Mouse (Mus musculus) kidney, postnatal 36 days (tissue): ENCODE data around the gene Chst14.

Experiments used
- DNase-seq, 2 experiments: peaks; one replicate each; pipeline ENCODE4 v3.0.0; 2021 to 2022; ENCODE audit warnings: mixed read lengths in 2 of 2

The Chst14 gene

GRCm38 (mm10) chr2:118926361-118926997 lies at the start of gene Chst14:
Gene Chst14, plus strand, starts transcription at chr2:118926496.
- peak; percentile 80 to 88 for DNase-seq

- peak; percentile 65 to 75 for DNase-seq
These were observed 45.3 kb upstream of the Chst14 start for GRCm38 (mm10) chr2:118881019-118881418.

- DNase-seq: no peak
These were observed 44.3 kb upstream of the Chst14 start for GRCm38 (mm10) chr2:118881956-118882355.

DNA sequence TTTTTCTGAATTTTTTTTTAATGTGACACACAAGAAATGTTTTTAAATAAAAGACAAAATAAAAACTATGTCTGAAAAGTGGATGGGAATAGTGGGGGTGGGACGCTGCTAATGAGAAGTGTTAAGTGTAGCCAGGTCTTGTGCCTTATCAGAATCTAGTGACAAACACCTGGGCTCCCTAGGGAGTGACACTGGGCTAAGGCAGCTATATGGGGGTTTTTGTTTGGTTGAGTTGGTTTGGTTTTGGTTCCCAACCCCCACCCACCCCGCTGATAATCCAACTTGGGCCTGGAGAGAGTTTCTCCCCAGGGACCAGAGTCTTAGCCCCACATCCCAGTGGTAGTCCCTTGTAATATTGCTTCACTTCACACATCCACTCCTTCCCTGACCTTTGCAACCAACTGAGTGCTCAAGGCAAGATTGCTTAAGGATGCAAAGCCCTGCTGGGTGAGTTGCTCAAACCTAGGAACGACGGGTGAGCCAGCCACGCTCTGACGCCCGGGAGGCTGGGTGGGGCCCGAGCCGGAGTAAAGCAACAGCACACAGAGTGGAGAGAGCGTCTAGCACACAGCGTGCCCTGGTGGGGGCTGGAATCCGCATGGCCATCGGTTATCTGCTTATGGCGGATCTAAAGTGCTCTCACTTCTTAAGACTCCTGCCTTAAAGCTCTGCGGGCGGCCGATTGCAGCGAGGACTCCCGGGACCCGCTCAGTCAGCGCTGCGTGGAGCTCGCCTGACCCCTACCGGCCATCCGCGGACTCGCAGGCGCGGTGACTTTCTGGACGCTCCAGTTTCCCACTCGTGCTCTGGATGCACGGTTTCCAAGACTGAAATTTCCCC lies 43.2 kb upstream of the Chst14 start:
- peak; percentile 77 to 93 for DNase-seq

- DNase-seq: no peak
These were observed 38.9 kb upstream of the Chst14 start for GRCm38 (mm10) chr2:118887440-118887839.

- DNase-seq: peak in 1 of 2 experiments; percentile 36
These were observed 38.3 kb upstream of the Chst14 start for GRCm38 (mm10) chr2:118887845-118888548.

DNA sequence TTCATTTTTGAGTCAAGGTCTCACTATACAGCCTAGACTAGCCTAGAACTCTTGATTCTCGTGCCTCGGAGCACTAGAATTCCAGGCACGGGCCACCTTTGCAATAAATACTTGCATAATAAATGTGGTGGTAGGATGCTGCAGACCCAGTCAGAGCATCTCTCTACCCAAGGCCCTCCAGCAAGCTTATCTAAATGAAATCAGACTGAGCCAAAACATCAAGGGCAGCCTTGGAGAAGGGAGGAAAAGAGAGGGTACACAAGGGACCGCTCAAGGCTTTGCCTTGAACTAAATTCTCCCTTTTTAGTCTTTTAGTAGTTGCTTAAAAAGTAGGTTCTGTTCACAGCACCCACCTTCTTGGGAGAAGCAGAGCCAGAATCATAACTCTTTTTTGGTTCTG lies 35.1 kb upstream of the Chst14 start:
- no peak for DNase-seq

GRCm38 (mm10) chr2:118895990-118896913 lies 30.0 kb upstream of the Chst14 start:
- DNase-seq: peak in 1 of 2 experiments; percentile 59

DNA sequence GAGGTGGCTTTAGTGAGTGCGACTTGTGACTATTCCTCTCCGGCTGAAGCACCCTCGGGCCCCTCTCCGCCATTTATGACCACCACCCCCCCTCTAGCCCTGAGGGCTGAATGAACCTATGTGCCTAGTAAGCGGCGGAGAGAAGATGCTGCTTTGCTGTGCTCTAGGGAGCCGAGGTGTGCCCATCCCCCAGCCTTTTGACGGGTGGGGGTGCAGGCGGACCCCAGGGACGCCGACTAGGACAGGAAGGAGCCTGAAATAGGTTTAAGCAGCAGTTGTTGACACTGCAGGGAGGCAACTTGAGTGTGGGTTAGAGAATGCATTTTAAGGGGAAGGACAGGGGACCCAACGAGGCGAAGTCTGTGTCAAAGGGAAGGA lies 29.4 kb upstream of the Chst14 start:
- no peak for DNase-seq

GRCm38 (mm10) chr2:118897392-118897791 lies 28.9 kb upstream of the Chst14 start:
- no peak for DNase-seq

GRCm38 (mm10) chr2:118897808-118898207 lies 28.5 kb upstream of the Chst14 start:
- DNase-seq: no peak

DNA sequence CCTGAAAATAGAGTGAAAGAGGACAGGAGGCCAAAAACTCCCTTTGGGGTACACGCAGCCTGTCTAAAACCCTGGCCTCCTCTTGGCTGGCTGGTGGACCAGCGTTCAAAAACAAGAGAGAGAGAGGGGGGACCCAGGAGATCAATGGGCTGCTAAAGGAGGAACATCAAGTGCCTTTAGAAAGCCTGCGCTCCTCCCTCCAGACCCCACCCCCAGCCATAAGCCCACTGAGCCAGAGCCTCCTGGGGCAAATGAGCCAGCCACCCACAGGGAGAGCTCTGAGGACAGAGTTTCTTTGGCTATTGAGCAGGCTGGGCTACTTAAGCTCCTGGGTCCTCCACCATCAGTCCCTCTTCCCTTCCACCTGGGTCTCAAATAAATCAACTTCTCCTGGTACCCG lies 27.5 kb upstream of the Chst14 start:
- no peak for DNase-seq

DNA sequence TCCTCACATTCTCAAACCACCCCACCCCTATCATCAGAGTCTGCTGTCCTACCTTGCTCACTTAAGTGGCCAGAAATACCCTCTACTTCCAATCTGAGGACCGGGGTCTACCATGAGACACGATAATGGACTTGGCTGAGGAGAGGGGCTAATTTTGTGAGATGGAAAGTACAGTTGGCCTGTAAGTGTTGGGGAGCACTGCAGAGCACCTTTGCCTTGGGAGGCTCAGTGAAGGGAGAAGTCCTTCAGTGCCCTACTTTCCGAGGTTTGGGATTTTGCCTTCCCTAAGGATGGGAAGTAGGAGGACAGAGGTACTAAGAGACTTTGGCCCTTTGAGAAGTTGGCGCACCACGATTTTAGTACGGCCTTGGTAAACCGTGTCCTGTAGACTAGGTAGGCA lies 27.0 kb upstream of the Chst14 start:
- DNase-seq: no peak

DNA sequence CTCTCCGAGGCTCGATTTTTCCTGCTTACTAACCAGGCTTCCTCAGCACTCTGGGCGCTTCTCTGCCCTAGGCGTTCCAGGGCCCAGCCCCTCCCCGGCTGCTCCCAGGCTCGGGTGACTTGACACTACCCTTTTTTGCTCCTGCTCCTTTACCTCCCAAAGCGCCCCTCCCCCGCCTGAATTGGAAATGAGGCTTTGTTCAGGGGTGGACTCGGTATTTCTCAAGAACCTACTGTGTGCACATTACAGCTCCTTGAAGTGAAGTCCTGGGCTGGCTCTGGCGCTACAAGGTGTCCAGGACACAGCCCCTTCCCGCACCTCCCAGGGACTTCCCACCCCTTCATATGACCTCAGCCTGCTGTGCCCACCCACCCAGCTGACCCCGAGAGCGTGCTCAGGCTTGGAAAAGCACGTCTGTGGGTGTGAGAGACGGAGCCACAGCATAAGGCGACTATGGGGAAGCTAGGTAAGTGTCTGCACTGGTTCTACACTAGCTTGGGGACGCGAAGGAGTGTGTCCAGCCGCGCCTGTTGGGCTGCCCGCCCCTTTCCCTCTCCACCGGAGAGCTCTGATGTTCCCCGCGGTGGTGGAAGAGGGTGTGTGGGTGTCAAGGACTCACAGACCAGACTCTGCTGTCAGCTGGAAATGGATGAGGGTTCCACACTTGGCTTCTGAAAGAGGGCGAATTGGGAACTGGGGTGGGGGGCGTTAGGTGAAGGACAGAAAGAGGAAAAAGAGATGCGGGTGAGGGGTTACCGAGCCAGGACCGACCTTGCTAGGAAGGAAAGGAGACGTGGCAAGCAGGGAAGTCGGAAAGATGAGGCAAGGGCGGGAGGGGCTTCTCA lies 26.1 kb upstream of the Chst14 start, which contains the start of gene Bahd1:
Gene Bahd1 (plus strand): TSS at position 397 of the 845 bp plus-strand sequence.
- peak in 1 of 2 experiments; percentile 64 for DNase-seq

DNA sequence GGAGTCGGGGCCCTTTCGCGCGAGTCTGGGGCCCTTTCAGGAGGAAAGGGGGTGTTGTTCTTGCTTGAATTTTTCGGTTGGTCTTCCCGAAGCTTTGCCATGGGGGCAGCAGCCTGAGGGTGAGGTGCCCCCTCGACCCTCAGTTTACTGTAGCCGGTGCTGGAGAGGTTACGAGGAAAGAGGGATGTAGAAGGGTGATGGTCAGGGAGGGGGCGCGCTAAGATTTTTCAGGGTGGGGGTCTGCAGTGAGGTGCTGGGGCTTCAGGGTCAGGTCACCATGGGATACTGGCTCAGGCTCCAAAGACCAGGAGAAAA lies 25.5 kb upstream of the Chst14 start:
- DNase-seq: no peak

- peak; percentile 98 for DNase-seq
These were observed 24.9 kb upstream of the Chst14 start for GRCm38 (mm10) chr2:118901175-118902031.

DNA sequence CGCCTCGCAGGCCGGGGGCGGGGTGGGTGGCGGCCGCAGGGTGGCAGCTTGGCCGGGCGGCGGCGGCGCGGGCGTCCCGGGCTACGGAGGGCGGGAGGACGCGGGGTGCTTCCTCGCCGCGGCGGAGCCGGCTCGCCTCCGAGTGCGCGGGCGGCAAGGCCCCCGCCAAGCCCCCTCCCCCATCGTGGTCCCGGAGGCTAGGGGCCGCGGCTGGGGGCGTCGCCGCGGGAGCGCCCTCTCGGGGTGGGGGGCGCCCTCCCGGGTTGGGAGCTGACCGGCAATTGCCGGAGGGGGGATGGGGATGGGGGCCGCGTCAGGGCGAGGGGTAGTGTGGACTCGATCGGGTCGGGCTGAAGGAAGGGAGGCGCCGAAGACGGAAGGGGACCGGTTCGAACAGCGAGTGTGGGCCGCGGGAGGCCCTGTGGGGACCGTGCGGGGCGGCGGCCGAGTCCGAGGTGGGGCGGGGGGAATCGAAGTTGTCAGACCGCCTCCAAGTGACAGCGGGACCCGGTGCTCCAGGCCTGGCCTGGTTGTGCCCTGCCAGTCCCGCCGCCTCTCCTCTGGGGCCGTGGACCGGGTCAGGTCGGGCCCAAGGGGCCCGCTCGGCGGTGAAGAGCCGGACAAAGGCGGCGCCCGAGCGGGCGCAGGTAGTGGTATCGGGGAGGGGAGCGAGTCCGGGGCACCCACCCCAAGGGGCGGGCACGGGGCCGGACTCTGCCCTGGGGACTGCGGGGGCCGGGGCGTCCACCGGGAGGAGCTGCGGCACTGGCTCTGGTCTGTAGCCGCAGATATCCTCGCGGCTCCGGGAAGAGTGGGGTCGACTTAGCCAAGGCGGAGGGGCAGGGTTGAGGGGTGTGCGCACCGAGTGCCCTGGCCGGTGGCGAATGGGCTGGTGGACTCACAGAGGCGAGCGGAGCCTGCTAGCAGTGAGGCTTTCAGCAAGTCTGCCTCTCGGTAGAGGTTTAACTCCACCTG lies 24.0 kb upstream of the Chst14 start:
- DNase-seq: peak; percentile 82 to 87

- peak in 1 of 2 experiments; percentile 55 for DNase-seq
These were observed 23.0 kb upstream of the Chst14 start for GRCm38 (mm10) chr2:118903333-118903741.

DNA sequence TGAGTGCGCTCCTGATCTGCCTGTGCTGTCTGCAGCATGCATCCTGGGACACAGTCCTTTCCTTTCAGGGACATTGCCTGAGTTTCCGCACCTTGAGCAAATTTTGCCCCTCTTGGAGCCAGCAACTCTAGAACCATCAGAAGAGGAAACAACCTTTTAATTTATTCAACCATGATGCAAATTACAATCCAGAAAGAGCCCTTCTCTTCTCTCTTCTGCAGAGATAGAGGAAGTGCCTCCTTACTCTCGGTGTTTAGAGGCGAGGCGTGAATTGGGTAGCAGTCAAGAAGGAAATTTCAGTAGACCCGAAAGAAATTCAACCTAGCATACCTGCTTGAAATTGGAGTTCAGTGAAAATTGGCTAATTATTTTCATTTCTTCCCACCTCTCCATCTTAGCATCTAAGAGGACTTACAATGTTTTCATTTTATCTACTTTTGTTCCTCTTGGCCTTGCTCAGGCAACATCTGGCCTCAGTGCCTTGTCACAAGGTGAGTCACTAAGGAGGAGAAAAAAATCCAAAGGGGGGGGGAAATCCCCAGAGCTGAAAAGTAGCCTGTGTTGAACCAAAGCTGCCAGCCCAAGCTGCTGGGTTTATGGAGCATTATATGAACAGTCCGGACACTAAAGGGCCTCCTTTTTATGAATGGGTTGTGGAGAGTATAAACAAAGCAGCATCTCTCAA lies 20.7 kb upstream of the Chst14 start:
- DNase-seq: no peak
